Mouse (Mus musculus): ENCODE results near the gene S100a9.

Gene S100a9

DNA sequence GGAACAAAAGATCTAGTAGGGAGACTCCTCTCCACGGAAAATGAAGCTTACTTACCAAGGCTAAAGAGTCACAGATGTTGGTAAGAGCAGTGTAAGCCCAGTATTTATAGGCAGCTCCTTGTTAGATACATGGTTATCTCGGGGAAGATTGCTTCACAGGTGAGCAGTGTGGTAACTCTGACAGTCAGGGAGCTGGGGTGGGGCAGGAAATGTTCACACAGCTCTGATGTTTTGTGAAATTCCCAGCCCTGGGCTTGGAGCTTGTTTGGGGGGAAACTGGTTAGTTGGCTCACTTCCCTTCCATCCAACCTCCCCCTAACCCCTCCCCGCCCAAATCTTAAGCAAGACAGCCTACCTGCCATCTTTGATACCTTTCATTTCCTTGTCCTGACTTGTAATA is at the start of gene S100a9:
Gene S100a9, minus strand, starts transcription at position 109 of the 400 bp plus-strand sequence.
- DNase-seq (ENCODE audit: low read depth, low spot score), result no peak

GRCm38 (mm10) chr3:90726606-90727005 is 31.1 kb upstream of the S100a9 start, which contains the start of gene Pglyrp4:
TSS of gene Pglyrp4 (plus strand) at chr3:90726906.
- DNase-seq (ENCODE audit: low read depth, low spot score), result no peak

GRCm38 (mm10) chr3:90709591-90710460 is 14.3 kb upstream of the S100a9 start:
- peak; percentile 92 for DNase-seq (ENCODE audit: low read depth, low spot score)

GRCm38 (mm10) chr3:90708523-90709202 is 13.1 kb upstream of the S100a9 start:
- peak; percentile 53 for DNase-seq (ENCODE audit: low read depth, low spot score)

DNA sequence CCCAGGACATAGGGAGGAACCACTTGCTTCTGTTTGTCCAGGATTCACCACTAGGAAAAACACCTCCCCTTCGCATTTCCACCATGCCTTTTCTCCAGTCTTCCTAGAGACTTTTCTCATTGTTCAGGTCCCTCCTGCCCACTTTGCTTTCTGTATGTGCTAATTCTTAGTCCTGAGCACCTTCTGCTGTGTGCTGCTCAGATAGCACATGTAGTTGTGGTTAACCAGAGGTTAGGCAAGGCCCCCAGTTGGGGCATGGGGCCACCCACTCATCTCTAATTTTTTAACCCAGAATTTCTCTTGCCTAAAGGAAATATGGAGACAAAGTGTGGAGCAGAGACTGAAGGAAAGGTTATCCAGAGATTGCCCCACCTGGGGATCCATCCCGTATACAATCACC is 6.7 kb upstream of the S100a9 start:
- DNase-seq (ENCODE audit: low read depth, low spot score), result no peak

- no peak for DNase-seq (ENCODE audit: low read depth, low spot score)
These were observed 2.0 kb downstream of the S100a9 start for GRCm38 (mm10) chr3:90693496-90693895.

GRCm38 (mm10) chr3:90686835-90687234 is 8.7 kb downstream of the S100a9 start:
- DNase-seq (ENCODE audit: low read depth, low spot score), result no peak

DNA sequence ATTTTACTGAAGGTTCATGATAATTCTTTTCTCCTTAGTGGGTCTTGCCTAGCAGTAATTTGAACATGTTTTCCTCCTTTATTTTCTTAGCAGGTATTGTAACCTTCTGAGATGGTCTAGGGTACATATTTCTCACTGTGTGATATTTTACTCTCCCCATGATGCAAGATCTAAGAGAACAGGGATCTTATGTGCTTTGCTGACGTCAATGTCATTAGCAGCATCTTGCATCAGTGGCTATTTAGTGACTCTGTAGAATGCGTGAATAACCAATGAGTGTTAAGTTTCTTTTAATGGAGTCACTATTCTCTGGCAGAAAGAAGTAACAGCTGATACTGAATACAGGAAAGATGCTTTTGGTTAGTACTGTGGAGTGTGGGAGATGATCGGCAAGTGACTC is 11.6 kb downstream of the S100a9 start:
- no peak for DNase-seq (ENCODE audit: low read depth, low spot score)

DNA sequence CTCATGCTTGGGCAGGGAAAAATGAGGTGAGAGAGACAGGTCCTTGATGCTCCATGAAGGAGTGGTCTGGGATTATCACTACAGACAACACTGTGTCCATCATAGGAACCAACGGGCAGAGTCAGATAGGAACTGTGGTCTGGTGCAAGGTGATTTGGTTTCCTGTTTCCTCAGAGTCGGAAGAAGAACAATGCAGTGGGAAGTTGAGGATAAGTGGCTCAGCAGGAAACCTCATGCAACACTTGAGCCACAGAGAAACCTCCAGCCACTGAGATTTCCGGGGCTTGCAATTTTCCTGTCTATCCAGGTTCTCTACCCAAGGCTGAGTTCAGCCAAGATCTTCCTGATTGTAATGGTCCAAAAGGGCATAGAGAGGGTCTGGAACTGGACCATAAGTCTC is 16.9 kb downstream of the S100a9 start:
- DNase-seq (ENCODE audit: low read depth, low spot score), result no peak

DNA sequence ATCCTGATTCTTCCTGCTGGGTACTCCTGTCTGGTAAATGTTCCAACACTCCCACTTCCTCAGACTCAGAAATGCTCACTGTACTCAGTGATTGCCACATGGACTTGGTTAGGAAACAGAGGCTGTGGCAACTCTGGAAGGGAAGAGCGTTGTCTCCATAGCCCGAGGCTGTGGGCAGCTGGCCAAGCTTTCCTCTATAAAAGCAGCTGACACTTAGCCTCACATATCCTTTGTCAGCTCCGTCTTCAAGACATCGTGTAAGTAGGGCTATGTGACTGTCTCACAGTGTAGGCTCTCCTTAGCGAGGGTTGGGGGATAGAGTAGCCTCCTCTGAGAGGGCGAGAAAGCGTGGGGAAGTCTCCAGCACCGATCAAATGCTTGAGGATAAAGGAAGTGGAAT is 26.7 kb downstream of the S100a9 start, which contains the start of gene S100a8:
Gene S100a8, plus strand, starts transcription at position 133 of the 400 bp plus-strand sequence.
- DNase-seq (ENCODE audit: low read depth, low spot score), result no peak

DNA sequence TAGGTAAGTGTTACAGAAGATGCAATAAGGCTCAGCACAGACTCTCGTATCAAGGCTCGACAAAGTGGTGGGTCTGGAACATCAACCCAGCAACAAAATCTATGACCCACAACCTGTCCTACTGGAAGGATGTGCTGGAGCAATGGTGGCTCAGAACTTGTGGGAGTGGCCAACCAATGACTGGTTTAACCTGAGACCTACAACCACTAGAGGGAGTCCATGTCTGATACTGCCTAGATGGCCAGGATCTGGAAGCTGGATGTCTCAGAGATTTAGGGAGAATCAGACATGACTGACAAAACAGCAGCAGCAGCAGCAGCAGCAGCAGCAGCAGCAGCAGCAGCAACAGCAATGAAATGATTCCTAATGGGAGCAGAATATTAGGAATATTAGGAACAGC is 31.3 kb downstream of the S100a9 start:
- peak; percentile 36 for DNase-seq (ENCODE audit: low read depth, low spot score)

DNA sequence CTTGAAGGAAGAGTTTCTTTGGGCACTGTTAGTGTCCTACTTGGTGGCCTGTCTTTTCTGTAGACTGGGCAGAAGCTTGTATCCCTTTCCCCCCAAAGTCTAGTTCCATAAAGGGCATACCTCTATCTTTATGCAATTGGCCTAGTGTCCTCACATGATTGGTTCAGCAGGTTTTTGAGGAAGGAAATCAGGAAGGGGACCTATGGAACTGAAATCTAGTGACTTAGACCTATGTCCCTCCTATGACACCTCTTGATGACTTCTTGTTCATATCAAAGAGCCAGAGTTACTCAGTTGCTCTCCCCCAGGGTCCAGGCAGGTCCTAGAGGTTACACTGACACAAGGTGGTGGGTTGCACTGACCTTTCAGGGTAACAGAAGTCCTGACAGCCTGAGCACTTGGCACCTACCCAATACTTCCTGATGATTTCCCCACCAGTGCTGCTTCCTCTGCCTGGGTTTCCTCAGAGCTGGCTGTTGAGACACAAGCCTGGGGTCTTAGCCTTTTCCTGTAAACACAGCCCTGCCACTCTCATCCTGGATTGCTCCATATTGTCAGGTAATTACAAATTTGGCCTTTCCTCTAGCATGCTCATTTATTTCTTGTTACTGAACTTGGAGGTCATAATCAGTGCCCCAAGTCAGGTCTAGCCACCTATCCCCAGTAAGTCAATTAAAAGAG is 36.0 kb downstream of the S100a9 start:
- no peak for DNase-seq (ENCODE audit: low read depth, low spot score)

DNA sequence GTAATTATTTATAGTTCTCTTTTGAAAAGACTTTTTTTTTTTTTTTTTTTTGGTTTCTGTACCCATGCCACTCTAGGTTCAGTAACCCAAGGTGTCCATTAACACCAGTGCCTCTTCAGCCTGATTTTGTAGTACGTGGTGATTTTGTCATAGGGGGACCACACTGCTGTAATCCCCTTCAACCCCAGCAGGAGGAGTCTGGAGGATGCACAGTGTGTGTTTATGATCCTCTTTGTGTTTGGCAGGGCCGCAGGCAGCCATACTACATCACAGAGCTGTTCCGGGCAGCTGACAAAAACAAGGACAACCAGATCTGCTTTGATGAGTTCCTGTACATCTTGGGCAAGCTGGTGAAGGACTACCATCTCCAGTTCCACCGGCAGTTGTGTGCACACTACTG is 38.1 kb downstream of the S100a9 start:
- peak; percentile 7 for DNase-seq (ENCODE audit: low read depth, low spot score)

- no peak for DNase-seq (ENCODE audit: low read depth, low spot score)
These were observed 41.8 kb downstream of the S100a9 start, which contains the start of gene S100a7a for GRCm38 (mm10) chr3:90653717-90654116. TSS of gene S100a7a (plus strand) at chr3:90654017.

DNA sequence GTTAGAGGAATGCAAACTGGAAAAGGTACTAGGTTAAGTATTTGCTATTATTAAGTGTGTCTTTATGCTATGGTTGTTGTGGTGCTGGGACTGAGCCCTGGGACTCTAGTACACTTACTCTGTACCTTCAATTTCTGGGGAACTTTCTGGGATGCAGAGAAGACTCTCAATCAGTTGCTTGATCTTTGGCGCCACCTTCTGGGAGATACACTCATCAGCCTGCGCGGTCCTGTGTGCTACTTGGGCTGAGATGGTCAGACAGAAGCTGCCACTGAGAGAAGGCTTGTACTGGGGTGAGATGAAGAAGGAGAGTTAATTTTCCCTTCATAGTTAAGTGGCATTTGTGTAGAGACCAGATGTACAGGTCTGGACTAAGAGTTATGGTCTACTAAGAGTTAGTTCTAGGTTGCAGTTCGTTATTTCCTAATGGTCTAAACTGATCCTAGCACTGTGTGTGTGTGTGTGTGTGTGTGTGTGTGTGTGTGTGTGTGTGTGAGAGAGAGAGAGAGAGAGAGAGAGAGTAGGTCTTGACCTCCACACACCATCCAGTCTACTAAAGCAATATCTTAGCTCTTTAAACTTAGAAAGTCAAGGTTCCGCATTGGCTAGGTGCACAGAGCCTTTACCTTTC is 42.5 kb downstream of the S100a9 start:
- peak; percentile 78 for DNase-seq (ENCODE audit: low read depth, low spot score)

DNA sequence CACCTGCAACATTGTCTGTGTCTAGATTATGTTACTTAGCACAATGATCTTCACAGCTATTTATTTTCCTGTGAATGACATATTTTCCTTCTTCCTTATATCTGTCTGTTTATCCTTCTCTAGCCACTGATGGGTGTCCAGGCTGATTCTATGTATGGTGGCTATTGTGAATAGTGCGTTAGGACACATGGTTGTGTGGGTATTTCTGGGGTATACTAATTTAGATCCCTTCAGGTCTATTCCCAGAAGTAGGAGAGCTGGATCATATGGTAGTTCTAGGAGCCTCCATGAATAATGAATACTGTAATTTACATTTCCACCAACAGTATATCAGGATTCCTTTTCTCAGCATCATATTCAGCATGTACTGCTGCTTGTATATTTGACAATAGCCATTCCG is 45.7 kb downstream of the S100a9 start:
- no peak for DNase-seq (ENCODE audit: low read depth, low spot score)

- DNase-seq (ENCODE audit: low read depth, low spot score), result no peak
These were observed 46.5 kb downstream of the S100a9 start for GRCm38 (mm10) chr3:90648981-90649380.

DNA sequence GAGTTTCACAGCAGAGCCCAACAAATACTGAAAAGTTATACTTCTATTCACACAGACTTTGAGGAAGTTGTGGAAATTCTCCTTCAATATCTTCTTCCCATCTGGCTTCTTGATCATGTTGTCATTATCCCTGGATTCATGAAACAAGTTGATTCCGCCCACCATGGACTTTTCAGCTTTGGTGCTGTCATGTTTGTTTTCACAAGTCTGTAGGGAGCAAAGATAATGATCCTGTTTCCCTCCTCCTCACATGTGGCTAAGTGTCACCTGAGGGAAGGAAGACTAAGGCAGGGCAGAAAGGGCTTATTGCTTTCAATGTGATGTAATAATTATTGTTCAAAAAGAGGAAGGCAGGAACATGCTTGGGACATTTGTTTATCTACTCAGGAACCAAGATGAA is 48.2 kb downstream of the S100a9 start:
- DNase-seq (ENCODE audit: low read depth, low spot score), result no peak

- peak; percentile 73 for DNase-seq (ENCODE audit: low read depth, low spot score)
These were observed 51.3 kb downstream of the S100a9 start for GRCm38 (mm10) chr3:90644220-90644619.

Measured in CD4-positive, CD25-positive, alpha-beta regulatory T cell, adult 2 months (primary cell).